Mouse (Mus musculus) hindbrain, embryonic 15.5 days (tissue): ENCODE data around the gene Prkab1. TPM values are rescaled to one million over a fixed set of nuclear protein-coding genes. Genes with fewer than 3 reads are reported as not detected.

Experiments used
- ATAC-seq: fragments of 200-750 bp; cut with Nextera tagmentation; 2 replicates; pipeline ENCODE4 v1.8.0; 2017; ENCODE audit warnings: low read depth, moderate number of reproducible peaks, moderate TSS enrichment; ENCODE audit not compliant: low FRiP score
- H3K27ac ChIP-seq: fragments of 300-500 bp; sonication (generic); replicated peaks from 2 replicates; pipeline ENCODE4 v1.5.1; 2015; ENCODE audit warnings: mild to moderate bottlenecking, inconsistent platforms
- H3K27me3 ChIP-seq: fragments of 300-500 bp; sonication (generic); 2 replicates; pipeline ENCODE4 v1.6.1; 2015; ENCODE audit warnings: control low read depth, inconsistent platforms
- H3K36me3 ChIP-seq: fragments of 300-500 bp; sonication (generic); 2 replicates; pipeline ENCODE4 v1.6.1; 2015; ENCODE audit warnings: control low read depth, inconsistent platforms
- H3K4me1 ChIP-seq: fragments of 300-500 bp; sonication (generic); replicated peaks from 2 replicates; pipeline ENCODE4 v1.6.1; 2015; ENCODE audit warnings: control low read depth, inconsistent platforms
- H3K4me2 ChIP-seq: fragments of 300-500 bp; sonication (generic); 2 replicates; pipeline ENCODE4 v1.6.1; 2015; ENCODE audit warnings: moderate library complexity, mild to moderate bottlenecking, inconsistent platforms
- H3K4me3 ChIP-seq: fragments of 300-500 bp; sonication (generic); 2 replicates; pipeline ENCODE4 v1.5.1; 2015; ENCODE audit warnings: mild to moderate bottlenecking, inconsistent platforms
- H3K9ac ChIP-seq: fragments of 300-500 bp; sonication (generic); 2 replicates; pipeline ENCODE4 v1.6.1; 2015; ENCODE audit warnings: inconsistent platforms
- H3K9me3 ChIP-seq: fragments of 300-500 bp; sonication (generic); 2 replicates; pipeline ENCODE4 v1.6.1; 2016; ENCODE audit warnings: control low read depth, inconsistent platforms
- WGBS: fragments of 180-500 bp; shearing (Covaris S2); methylation state at CpG from one replicate; pipeline ENCODE4 v1.1.7; 2015; 5-methylcytosine and 5-hydroxymethylcytosine counted together
- polyA plus RNA-seq: library from polyadenylated mRNA; unstranded; fragments of >200 nt; fragmentation: Nextera tagmentation; extraction: Ambion mirVana; gene quantifications from 2 replicates; pipeline ENCODE4 v1.2.1, GENCODE M21; 2015

Prkab1 gene
- polyA plus RNA-seq, 1 experiment from 2014 or later: 49.8 TPM

DNA sequence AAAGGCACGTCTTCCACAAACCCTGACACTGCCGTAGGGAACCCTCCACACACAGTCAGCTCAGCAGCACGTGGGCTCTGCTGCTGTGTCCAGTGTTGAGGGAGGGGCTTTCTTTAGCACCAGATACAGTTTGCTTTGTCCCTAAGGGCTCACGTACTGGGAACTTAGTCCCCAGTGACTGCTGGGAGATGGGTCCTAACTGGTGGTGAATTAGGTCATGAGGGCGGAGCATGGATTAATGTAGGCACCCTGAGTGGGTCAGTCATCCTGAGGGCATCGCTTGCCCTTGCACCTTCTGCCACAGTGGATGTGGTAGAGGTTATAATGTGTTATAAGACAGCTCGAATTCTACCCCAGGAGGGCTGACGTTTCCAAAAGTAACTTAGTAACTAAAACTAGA lies 6.9 kb downstream of the Prkab1 start:
- no peak for ATAC-seq
- peaks cover 78% of the 10 kb centered on the region for H3K36me3 ChIP-seq
- H3K27me3 ChIP-seq: no peaks in the 10 kb centered on the region
- no peak overlapping the region for H3K4me2 ChIP-seq
- H3K4me3 ChIP-seq: no peak overlapping the region
- H3K9ac ChIP-seq: no peak overlapping the region
- H3K4me1 ChIP-seq: peaks cover 6% of the 10 kb centered on the region
- WGBS: 94% methylated on average over 8 of the region's 8 CpGs
- no peaks in the 10 kb centered on the region for H3K9me3 ChIP-seq
- no peak overlapping the region for H3K27ac ChIP-seq

DNA sequence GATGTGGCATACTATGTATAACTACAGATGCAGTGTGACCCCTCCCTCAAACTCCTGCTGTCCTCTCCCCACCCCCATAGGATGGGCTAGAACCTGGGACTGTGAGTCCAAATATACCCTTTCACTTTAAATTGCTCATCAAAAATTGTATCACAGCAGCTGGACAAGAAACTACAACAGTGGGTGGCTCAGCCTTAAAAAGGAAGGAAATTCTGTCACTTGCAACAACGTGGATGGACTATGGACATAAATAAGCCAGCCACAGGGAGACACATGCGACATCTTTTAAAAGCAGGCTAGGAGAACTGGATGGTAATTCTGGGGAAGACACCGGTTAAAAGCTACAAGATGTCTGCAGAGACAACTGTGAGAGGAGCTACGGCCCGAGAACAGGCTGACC lies 7.8 kb downstream of the Prkab1 start:
- H3K4me2 ChIP-seq: no peak overlapping the region
- no peak for ATAC-seq
- no peaks in the 10 kb centered on the region for H3K4me1 ChIP-seq
- H3K36me3 ChIP-seq: peaks cover 79% of the 10 kb centered on the region
- H3K27ac ChIP-seq: no peak overlapping the region
- H3K9ac ChIP-seq: no peak overlapping the region
- WGBS: 91% methylated on average over 5 of the region's 5 CpGs
- H3K27me3 ChIP-seq: no peaks in the 10 kb centered on the region
- H3K9me3 ChIP-seq: no peaks in the 10 kb centered on the region
- H3K4me3 ChIP-seq: no peak overlapping the region

DNA sequence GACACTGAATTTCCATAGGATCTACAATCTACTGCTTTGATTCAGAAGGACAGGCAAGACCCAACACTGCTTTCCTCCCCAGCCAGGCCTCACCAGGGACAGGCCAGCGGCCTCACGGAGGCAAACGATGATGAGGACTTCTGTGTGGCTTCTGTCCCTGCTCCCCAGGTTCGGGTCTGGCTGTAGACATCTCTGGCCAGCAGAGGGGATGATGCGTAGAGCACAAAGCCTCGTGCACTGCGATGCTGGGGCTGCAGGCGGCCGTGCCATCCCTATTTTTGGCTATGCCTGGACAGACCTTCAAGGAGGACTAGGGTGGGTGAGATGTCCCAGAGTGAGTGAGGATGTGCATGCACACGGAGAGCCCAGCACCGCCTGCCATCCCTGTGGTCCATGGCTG lies 10.1 kb downstream of the Prkab1 start:
- ATAC-seq: no peak
- WGBS: 93% methylated on average over 11 of the region's 11 CpGs
- no peak overlapping the region for H3K27ac ChIP-seq
- H3K4me3 ChIP-seq: no peak overlapping the region
- no peak overlapping the region for H3K4me2 ChIP-seq
- no peaks in the 10 kb centered on the region for H3K9me3 ChIP-seq
- no peak overlapping the region for H3K9ac ChIP-seq
- H3K36me3 ChIP-seq: peaks cover 68% of the 10 kb centered on the region
- no peaks in the 10 kb centered on the region for H3K4me1 ChIP-seq
- H3K27me3 ChIP-seq: no peaks in the 10 kb centered on the region

DNA sequence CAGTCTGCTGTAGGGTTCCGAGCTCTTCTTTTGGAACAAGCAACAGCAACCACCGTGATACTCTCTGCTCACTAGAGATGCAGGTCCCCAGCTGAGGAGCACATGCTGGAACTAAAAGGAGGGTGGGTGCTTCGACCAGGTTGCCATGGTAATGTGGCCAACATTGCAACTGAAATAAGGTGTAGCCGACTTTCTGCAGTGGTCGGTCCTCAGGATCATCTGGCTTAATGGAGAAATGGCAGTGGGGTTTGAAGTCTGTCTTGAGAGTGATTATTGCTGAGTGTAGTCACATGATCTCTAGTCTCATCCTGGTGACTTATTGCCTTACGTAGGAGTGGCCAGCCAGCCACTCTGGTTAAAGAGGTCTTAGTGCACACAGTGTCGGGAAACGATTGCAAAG lies 10.5 kb downstream of the Prkab1 start:
- Histone ChIP-seq H3K27me3 (no peaks in the 10 kb centered on the region), H3K27ac (no peak overlapping the region), H3K4me3 (no peak overlapping the region), H3K9ac (no peak overlapping the region), H3K9me3 (no peaks in the 10 kb centered on the region), H3K4me1 (no peaks in the 10 kb centered on the region), H3K36me3 (peaks cover 63% of the 10 kb centered on the region), H3K4me2 (no peak overlapping the region)
- no peak for ATAC-seq
- 79% methylated on average over 8 of the region's 8 CpGs for WGBS

DNA sequence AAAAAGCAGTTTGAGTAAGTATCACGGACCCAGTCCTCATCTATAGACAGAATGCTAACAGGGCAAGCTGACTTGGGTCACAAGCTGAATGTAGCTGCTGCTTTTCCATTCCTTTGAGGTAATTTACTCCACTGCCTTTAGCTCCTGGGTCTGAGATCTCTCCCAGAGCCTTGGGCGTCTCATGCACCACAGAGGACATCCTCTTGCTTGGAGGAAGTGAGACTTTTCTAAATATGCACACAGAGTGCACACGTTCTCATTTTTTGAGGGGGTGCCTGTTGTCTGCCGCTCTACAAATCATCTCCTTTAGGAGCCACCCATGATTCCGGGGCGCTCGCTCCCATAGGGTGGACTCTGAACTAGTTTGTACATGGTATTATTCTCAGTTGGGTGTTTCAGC lies 11.8 kb downstream of the Prkab1 start:
- WGBS: 95% methylated on average over 7 of the region's 7 CpGs
- no peak for ATAC-seq
- no peaks in the 10 kb centered on the region for H3K4me1 ChIP-seq
- H3K4me3 ChIP-seq: no peak overlapping the region
- H3K4me2 ChIP-seq: no peak overlapping the region
- no peaks in the 10 kb centered on the region for H3K27me3 ChIP-seq
- no peak overlapping the region for H3K9ac ChIP-seq
- H3K9me3 ChIP-seq: no peaks in the 10 kb centered on the region
- H3K27ac ChIP-seq: no peak overlapping the region
- H3K36me3 ChIP-seq: peaks cover 52% of the 10 kb centered on the region

DNA sequence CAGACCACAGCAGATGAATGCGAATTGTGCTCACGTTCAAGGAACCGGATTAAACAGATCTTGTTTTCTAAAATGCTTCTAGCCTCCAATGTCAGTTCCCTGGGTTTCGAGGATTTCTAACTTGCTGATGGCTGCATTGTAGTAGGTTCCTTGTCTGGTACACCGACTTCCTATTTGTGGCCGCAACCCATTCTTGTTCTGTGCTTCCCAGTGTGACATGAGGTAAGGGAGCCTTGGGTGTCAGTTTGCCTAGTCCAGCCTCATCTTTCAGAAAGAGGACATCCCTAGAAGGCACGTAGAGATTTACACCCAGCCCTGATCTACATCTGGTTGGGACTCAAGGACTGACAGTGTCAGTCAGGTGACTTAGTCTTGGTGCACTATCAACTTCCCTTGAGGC lies 12.6 kb downstream of the Prkab1 start:
- H3K27me3 ChIP-seq: no peaks in the 10 kb centered on the region
- no peak overlapping the region for H3K4me2 ChIP-seq
- 92% methylated on average over 7 of the region's 7 CpGs for WGBS
- no peaks in the 10 kb centered on the region for H3K9me3 ChIP-seq
- no peak for ATAC-seq
- no peaks in the 10 kb centered on the region for H3K4me1 ChIP-seq
- H3K27ac ChIP-seq: no peak overlapping the region
- no peak overlapping the region for H3K9ac ChIP-seq
- no peak overlapping the region for H3K4me3 ChIP-seq
- H3K36me3 ChIP-seq: peaks cover 44% of the 10 kb centered on the region

DNA sequence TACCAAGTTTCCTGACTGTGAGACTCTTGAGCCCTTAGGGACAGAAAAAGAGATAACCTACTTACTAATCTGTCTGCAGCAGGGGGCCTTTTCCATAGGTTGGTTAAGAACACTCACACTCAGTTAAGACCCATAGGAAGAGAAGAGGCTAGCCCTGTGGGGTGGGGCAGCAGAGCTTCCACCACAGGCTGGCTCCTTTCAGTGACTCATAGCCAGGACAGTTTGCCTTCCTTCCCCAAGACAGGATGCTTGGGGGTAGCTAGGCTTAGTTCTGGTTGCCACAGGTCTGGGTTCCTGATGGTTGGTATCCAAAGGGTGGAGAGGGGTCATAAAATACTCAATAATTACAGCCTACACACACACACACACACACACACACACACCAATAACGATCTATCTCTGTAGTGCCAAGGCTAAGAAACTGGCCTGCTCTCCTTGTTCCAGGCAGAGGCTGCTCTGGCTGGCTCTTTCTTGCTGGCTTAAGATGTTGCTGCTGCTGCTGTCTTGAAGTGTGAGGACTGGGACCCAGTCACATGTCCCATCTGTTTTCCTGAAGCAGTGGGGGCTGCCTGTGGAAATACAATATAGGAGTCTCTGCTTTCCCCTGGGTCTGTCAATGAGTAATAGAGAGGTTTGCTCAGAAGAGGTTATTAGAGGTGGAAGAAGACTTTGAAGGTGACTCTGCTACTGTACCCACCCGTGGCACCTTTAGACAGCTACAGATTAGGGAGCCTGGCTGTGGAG lies 14.3 kb downstream of the Prkab1 start:
- Histone ChIP-seq H3K4me1 (no peaks in the 10 kb centered on the region), H3K36me3 (peaks cover 27% of the 10 kb centered on the region), H3K4me3 (no peak overlapping the region), H3K27me3 (no peaks in the 10 kb centered on the region), H3K27ac (no peak overlapping the region), H3K9ac (no peak overlapping the region), H3K4me2 (no peak overlapping the region), H3K9me3 (no peaks in the 10 kb centered on the region)
- 83% methylated on average over 2 of the region's 2 CpGs for WGBS
- ATAC-seq: no peak

DNA sequence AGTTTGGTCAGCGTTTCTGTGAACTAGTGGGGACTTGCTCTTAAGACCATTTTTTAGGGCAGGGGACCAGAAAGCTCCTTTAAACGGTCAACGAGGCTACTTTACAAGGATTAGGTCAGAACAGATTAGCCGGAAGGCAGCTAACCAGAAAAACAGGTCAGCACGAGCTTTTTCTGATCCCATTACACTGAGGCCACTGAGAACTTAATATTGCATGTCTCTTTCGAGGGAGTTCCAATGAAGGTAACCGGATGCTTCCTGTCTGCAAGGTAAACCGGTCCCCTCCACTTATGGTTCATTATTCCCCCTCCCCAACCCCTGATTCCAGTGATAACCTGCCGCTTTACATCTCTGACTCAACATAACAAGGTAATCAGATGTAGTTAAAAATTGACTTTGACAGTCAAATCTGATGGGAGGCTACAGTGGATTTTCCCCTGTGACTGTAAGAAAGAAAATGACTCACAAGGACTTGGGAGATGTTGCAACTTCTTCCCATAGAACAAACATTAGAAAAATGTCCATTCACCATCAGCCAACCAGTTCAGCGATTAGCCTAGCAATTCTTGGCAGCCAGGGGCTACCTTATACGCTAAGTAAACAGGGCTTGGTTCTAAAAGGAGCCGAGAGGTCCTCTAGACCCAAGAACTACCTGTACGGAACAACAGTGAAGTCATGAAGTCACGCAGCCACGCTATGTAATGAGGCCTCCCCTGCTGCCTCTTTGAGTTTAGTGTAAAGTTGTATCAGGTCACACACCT lies 15.0 kb downstream of the Prkab1 start:
- Histone ChIP-seq H3K4me2 (no peak overlapping the region), H3K4me3 (no peak overlapping the region), H3K9me3 (no peaks in the 10 kb centered on the region), H3K27me3 (no peaks in the 10 kb centered on the region), H3K4me1 (peaks cover under 1% of the 10 kb centered on the region; the same call in 1 of the 2 replicates), H3K36me3 (peaks cover 19% of the 10 kb centered on the region), H3K9ac (no peak overlapping the region), H3K27ac (no peak overlapping the region)
- no peak for ATAC-seq
- WGBS: 89% methylated on average over 15 of the region's 15 CpGs

DNA sequence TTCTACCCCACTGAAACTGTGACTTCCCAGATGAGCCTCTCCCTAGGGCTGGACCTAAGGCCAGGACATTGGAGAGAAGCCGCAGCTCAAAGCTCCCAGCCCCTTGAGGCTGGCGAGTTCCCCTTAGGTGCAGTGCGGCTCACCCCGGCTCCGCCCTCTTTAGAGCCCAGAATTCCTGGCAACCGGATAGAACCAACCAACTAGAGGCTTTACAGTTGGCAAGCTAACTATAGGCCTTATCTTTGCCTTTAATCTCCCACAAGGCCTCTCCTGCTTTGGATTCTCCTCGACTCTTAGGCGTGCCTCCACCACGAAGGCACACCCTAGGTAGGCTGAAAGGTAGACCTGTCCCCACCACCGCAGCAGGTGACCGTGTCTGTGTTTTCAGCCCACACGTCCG lies 16.6 kb downstream of the Prkab1 start:
- H3K4me3 ChIP-seq: no peak overlapping the region
- no peaks in the 10 kb centered on the region for H3K27me3 ChIP-seq
- no peak overlapping the region for H3K27ac ChIP-seq
- WGBS: 92% methylated on average over 13 of the region's 13 CpGs
- H3K4me2 ChIP-seq: no peak overlapping the region
- no peak overlapping the region for H3K9ac ChIP-seq
- H3K9me3 ChIP-seq: no peaks in the 10 kb centered on the region
- no peak for ATAC-seq
- peaks cover 8% of the 10 kb centered on the region; the same call in 1 of the 2 replicates for H3K4me1 ChIP-seq
- peaks cover 4% of the 10 kb centered on the region for H3K36me3 ChIP-seq

DNA sequence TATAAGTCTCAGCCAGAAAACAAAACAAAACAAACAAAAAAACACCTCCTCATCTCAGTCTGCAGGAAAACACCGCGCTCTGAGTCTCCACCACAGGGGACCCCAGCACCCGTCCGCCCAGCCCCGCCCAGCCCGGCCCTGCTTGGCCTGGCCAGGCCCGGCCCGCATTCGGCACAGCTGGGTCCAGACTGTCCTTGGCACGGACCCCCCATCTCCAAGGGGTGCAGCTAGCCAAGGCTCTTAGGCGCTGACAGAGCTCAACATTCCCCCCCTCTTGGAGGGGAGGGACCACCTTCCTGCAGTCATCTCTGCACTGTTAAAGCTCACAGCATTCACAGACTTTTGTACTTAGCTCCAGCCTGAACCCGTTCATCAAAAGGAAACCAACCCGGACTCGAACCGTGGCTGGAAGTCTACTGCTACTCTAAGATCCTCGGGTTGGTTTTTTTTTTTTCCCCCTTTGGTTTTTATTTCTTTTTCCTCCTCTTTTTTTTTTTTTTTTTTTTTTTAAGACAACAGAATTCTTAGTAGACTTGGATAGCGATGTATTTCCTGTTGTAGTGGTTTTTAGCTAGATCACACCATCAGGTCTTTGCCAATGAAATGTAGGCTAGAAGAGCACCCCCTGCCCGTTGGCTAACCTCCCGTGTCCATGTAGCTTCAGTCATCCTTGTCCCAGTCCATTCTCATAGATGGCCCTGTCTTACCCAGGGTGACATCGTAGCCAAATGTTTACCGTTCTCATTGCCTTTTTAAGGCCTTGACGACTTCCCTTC lies 17.8 kb downstream of the Prkab1 start:
- Histone ChIP-seq H3K4me2 (no peak overlapping the region), H3K27me3 (no peaks in the 10 kb centered on the region), H3K9ac (no peak overlapping the region), H3K4me3 (no peak overlapping the region), H3K36me3 (no peaks in the 10 kb centered on the region), H3K4me1 (peaks cover 8% of the 10 kb centered on the region; the same call in 1 of the 2 replicates), H3K9me3 (no peaks in the 10 kb centered on the region), H3K27ac (no peak overlapping the region)
- peak; percentile 61; the same call in 1 of the 2 replicates for ATAC-seq
- WGBS: 51% methylated on average over 22 of the region's 22 CpGs

DNA sequence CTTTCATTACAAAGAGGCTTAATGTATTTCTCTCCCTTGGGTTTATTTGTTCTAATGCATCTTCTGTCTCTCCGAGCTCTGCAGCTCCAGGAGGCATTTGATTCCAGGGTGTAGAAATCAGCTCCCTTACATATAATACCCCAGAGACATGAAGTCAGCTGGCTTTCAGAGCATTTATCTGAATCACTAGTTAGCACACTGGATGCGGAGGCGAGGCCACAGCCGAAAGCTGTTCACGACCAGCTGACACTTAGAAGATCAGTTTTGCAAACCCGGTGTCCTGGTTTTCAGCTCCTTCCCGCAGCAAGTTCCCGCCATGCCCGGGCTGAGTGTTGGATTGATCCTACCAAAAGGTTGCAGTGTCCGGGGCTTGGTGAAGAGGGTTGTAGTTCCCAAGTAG lies 20.0 kb downstream of the Prkab1 start:
- Histone ChIP-seq H3K27me3 (no peaks in the 10 kb centered on the region), H3K36me3 (no peaks in the 10 kb centered on the region), H3K9me3 (no peaks in the 10 kb centered on the region), H3K4me2 (peak overlapping the region; percentile 30), H3K4me1 (peaks cover 8% of the 10 kb centered on the region; the same call in 1 of the 2 replicates), H3K4me3 (no peak overlapping the region), H3K9ac (no peak overlapping the region), H3K27ac (0 out of 2 replicates have a peak overlapping the region, but pooled peaks have one; percentile 8)
- ATAC-seq: no peak
- 76% methylated on average over 10 of the region's 10 CpGs for WGBS

DNA sequence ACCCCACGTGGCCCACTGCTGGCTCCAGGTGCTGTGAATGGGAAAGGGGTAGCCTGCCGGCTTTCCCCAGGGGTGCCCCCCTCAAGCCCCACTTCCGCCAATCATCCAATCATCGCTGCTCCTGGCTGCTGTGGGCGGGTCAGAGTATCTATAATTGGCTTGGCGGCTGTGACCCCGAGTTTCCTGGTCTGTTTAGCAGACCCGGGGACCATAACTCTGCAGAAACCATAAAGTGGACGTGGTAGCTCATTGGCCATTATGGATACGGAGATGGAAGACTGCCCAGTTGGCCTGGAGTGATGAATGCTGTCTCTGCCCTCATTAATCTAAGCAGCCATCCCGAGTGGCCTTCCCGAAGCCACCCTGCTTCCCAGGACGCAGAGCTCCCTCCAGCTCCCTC lies 20.5 kb downstream of the Prkab1 start:
- Histone ChIP-seq H3K4me3 (no peak overlapping the region), H3K27me3 (no peaks in the 10 kb centered on the region), H3K4me1 (peaks cover 8% of the 10 kb centered on the region; the same call in 1 of the 2 replicates), H3K27ac (0 out of 2 replicates have a peak overlapping the region, but pooled peaks have one; percentile 8), H3K36me3 (no peaks in the 10 kb centered on the region), H3K4me2 (peak overlapping the region; percentile 30), H3K9me3 (no peaks in the 10 kb centered on the region), H3K9ac (no peak overlapping the region)
- 37% methylated on average over 13 of the region's 13 CpGs for WGBS
- no peak for ATAC-seq
